11 mouse cellular contexts compared by ENCODE assay signal in genomic region chr5:33854019-33854418, GRCm38 (mm10). TPM values are rescaled to one million over a fixed set of nuclear protein-coding genes. Genes with fewer than 3 reads are reported as not detected.
DNase-seq lines count a peak whose midpoint lies in the region; ATAC-seq and TF ChIP-seq lines count a peak whose summit lies in the region.
"Had no signal": no experiment of that assay in that cellular context is flagged by ENCODE, and none has a peak within 500 bp of the region (broad histone marks: within the 10 kb centered on the region; RNA-seq: fewer than 3 reads in every experiment).

No protein-coding gene starts in this region.

- no peak overlapping the region for H3K27ac ChIP-seq in gastrocnemius, adult 2 months
- no peak overlapping the region for H3K27ac ChIP-seq in lung, embryonic 14.5 days (ENCODE audit: low read depth)
- H3K27ac ChIP-seq: forebrain, embryonic 12.5 days; hindbrain, embryonic 12.5 days; liver, embryonic 15.5 days had no signal

- H3K4me1 ChIP-seq in lung, embryonic 14.5 days (ENCODE audit: insufficient read depth), result no peaks in the 10 kb centered on the region
- H3K4me1 ChIP-seq: forebrain, embryonic 12.5 days; hindbrain, embryonic 12.5 days; liver, embryonic 15.5 days had no signal

- peaks cover 63% of the 10 kb centered on the region for H3K36me3 ChIP-seq in lung, embryonic 14.5 days (ENCODE audit: insufficient read depth)

- DNase-seq in gastrocnemius, adult 2 months, result no peak
- no peak for DNase-seq in gastrocnemius, adult 8-10 months (ENCODE audit: low spot score in 2 of 2)
- DNase-seq in lung, embryonic 14.5 days, result peak; percentile 2
- DNase-seq in lung, postnatal 25 days (ENCODE audit: low spot score), result no peak
- DNase-seq in R1 (ENCODE audit: low read depth, low spot score), result peak; percentile 28
- DNase-seq in lung, postnatal 36 days, result peak; percentile 10
- DNase-seq: layer of hippocampus, adult 9-11 months had no signal

- intact Hi-C loops in gastrocnemius, adult 2 months (cut with DNase I), result loop anchor here (10.0 kb wide), 1 partner anchor 101 kb away; no protein-coding TSS in a partner anchor

- no peak overlapping the region for H3K4me3 ChIP-seq in gastrocnemius, adult 2 months
- H3K4me3 ChIP-seq in lung, embryonic 14.5 days (ENCODE audit: low read depth, low read length), result no peak overlapping the region
- H3K4me3 ChIP-seq: forebrain, embryonic 12.5 days; hindbrain, embryonic 12.5 days; liver, embryonic 15.5 days had no signal

- TF ChIP-seq CTCF in gastrocnemius, adult 2 months (IDR thresholded peaks at IDR 0.05), result peak; percentile 39; the same call in 1 of the 2 replicates
- TF ChIP-seq CTCF in lung, embryonic 14.5 days (IDR thresholded peaks at IDR 0.05; ENCODE audit: low read depth), result peak; percentile 12; the same call in 1 of the 2 replicates

- no peaks in the 10 kb centered on the region for H3K9me3 ChIP-seq in lung, embryonic 14.5 days (ENCODE audit: low read depth, low read length)
- H3K9me3 ChIP-seq: forebrain, embryonic 12.5 days; hindbrain, embryonic 12.5 days; liver, embryonic 15.5 days had no signal

- no peak overlapping the region for H3K9ac ChIP-seq in lung, embryonic 14.5 days
- H3K9ac ChIP-seq: forebrain, embryonic 12.5 days; hindbrain, embryonic 12.5 days; liver, embryonic 15.5 days had no signal

- H3K27me3 ChIP-seq in lung, embryonic 14.5 days (ENCODE audit: insufficient read depth, low read length), result no peaks in the 10 kb centered on the region
- H3K27me3 ChIP-seq: forebrain, embryonic 12.5 days; hindbrain, embryonic 12.5 days; liver, embryonic 15.5 days had no signal

- 79% methylated on average over 2 of the region's 2 CpGs for WGBS in lung, embryonic 14.5 days

- ATAC-seq in lung, embryonic 14.5 days (ENCODE audit: insufficient read depth), result no peak
- ATAC-seq in frontal cortex, adult (ENCODE audit: low TSS enrichment), result no peak

- no peak overlapping the region for H3K4me2 ChIP-seq in lung, embryonic 14.5 days
- H3K4me2 ChIP-seq: forebrain, embryonic 12.5 days; hindbrain, embryonic 12.5 days; liver, embryonic 15.5 days had no signal

RNA-seq across cellular contexts. Expression of gene Nsd2, which starts 33.5 kb away (rescaled TPM):
- 10 to 100 TPM in 1 of 2 experiments, 1 to 10 TPM in 1; 9.7 to 10.6 TPM for total RNA-seq in gastrocnemius, adult 2 months (2021)
- 10 to 100 TPM in 3 of 4 experiments, 1 to 10 TPM in 1; 7.4 to 12.7 (median 11.2) TPM for total RNA-seq in gastrocnemius, adult 8-10 months (2022)
- 70.1 and 77.4 TPM in 2 replicates for polyA plus RNA-seq in lung, embryonic 14.5 days (2014; fragmentation: Nextera tagmentation; extraction: Ambion mirVana)

Comparison
In these comparisons a context has a peak if more than half of its experiments do, and no peak if none do; other contexts are left out.
1. DNase-seq: peak in lung, embryonic 14.5 days (single experiment), R1 (single experiment) and lung, postnatal 36 days (single experiment); none in gastrocnemius, adult 2 months (single experiment), gastrocnemius, adult 8-10 months (0 of 2) and lung, postnatal 25 days (single experiment).